Mouse (Mus musculus): ENCODE measurements around the gene Fut11.

Fut11 gene

DNA sequence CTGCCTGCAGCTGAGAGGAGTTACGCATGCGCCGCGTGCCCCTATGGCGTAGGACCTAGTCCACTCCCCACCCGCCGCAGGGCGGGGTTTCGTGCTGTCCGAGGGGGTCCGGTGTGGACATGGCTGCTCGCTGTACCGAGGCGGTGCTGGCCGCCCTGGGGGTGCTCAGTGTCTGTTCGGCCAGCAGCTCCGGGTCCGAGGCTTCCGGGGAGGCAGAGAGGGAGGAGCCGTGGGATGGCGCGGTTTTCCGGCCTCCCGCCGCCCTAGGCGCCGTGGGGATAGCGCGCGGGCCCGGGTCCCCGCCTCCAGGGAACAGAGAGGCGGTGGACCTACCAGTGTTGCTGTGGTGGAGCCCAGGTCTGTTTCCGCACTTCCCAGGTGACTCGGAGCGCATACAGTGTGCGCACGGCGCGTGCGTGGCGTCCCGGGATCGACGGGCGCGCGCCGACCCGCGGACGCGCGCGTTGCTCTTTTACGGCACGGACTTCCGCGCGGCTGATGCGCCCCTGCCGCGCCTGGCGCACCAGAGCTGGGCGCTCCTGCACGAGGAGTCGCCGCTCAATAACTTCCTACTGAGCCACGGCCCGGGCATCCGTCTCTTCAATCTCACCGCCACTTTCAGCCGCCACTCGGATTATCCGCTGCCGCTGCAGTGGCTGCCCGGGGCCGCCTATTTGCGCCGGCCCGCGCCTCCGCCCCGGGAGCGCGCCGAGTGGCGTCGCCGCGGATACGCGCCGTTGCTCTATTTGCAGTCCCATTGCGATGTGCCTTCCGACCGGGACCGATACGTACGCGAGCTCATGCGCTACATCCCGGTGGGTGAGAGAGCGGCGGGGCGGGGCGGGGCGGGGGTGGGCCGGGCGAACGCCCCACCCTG lies at the start of gene Fut11:
TSS of gene Fut11 (plus strand) at position 85 of the 877 bp plus-strand sequence.
- peak; percentile 94 for DNase-seq

DNA sequence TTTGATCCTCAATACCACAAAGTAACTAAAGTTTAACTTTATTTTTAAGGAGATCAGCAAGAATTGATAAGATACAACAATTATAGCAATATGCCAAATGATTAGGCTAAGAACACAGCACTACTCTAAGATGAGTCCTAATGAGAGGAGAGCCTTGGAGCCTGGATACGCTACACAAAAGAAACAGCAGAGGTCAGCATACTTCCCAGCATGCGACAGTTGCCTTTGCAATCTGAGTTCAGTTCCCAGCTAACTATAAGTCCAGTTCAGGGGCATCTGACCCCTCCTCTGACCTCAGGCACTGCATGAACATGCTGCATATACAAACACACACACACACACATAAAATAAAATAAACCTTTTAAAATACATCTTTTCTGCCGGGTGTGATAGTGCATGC lies 49.2 kb upstream of the Fut11 start:
- no peak for DNase-seq

DNA sequence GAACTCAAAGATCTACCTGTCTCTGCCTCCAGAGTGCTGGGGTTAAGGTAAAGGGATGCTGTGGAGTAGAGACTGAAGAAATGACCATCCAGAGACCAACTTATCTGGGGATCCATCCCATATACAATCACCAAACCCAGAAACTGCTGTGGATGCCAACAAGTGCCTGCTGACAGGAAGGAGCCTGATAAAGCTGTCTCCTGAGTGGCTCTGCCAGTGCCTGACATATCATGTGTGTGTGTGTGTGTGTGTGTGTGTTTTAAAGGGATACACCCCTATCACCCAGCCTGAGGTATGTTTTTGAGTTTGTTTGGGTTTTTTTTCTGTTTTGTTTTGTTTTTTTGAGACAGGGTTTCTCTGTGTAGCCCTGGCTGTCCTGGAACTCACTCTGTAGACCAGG lies 48.4 kb upstream of the Fut11 start:
- DNase-seq = no peak

DNA sequence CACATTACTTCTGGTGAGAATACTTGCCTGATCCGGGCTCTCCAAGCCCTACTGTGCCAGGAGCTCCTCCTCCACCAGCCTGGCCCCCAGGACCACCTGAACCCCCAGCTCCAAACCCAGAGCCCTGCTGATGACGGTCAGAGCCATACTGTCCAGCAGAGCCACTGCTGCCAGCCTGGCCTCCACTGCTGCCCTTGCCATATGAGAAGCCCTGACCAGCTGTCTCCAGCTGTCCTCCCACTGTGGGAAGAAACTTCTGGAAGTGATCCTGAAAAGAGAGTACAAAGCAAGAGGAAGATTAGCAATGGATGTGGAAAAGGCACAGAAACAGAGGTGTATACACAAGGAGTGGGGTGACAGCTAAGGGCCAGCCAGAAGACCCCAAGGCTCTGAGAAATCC lies 43.8 kb upstream of the Fut11 start:
- peak; percentile 53 for DNase-seq

DNA sequence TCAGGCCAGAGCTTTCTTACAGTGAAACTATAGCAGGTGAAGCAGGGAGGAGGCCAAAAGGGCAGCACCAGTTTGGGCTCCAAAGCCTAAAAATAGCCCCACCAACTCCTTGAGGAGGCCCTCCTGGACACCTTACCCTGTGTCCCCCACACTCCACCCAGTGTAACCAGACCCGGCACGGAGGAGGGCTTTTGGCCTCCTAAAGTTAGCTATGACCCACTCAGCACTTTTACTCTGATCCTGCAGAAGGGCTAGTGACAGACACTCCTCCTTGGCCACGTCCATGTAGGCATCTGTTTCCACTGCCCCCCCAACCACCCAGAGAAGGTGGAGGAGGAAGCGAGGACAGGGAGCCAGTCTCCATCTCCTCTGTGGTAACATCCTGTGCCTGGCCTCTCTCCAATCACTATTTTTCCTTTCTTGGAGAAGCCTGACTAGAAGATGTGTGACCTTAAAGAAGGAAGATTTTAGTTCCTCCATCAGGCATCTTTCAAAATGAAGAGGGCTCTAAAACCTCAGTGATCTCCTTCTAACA lies 43.0 kb upstream of the Fut11 start:
- DNase-seq = no peak

DNA sequence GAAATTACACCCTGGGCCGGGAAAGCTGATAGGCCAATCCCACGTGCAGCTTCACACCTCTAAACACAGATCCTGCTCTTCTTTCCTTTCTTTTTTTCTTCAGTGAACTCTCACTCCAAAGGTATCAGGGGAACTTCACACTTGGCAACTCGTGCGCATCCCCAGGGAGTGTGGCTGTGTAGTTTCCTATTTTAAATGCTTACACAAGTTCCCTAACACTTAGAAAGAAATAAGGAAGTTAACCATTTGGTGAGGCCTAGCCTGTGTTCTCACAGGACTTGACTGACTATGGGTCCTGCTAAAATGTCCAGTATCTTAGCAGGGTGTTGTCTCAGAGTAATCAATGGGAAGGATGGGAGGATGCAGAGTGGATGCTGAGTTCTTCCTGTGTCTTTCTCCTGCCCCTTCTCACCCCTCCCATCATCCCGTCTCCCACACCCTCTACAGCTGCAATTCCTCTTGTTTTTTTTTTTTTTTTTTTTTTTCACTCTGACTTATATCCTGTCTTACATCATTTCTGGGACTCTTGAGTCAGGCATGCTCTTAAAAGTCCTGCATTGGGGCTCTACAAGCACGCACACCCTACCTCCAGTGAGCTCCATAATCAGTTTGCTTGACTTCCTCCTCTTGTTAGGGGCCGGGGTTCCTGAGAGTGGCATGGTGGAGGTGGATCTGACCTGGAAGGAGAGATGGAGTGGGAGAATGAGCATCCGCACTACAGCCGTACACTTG lies 39.9 kb upstream of the Fut11 start:
- DNase-seq = no peak

DNA sequence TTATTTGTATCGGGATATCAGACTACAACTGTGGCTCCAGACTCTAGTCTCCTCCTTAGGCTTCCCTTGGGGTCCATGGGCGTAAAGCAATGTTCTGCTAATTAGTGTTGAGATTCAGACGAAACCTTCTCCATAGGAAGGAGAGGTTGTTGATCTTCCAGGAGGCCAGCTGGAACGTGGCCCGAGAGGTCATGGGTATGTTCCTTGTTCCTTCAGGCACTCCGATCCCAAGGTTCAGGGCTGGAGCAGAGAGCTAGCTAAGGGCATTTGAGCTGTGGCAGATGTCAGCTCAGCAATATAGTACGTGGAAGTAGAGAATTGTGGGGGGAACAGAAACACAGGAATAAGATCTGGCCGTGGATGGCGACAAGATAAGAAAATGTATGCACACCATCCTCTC lies 39.0 kb upstream of the Fut11 start:
- DNase-seq = no peak

DNA sequence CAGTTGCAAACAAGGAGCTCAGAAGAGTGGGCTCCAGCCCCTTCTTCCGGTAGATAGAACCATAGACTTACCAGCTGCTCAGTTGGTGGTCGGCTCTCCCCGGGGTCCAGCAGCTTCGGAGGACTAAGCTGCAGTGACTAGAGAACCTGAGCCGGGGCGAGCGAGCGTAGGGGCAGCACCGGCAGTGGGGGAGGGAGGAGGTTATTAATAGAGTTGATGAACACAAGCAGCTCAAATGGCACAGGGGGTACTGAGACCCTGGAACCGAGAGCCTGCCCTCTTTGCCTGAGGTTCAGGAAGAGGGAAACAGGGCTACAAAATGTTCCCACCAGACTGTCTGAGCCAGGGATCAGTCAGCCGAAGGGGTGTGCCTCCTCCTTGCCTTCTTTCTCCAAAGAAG lies 38.4 kb upstream of the Fut11 start, which contains the start of gene Myoz1:
TSS of gene Myoz1 (minus strand) at position 180 of the 400 bp plus-strand sequence.
- no peak for DNase-seq

DNA sequence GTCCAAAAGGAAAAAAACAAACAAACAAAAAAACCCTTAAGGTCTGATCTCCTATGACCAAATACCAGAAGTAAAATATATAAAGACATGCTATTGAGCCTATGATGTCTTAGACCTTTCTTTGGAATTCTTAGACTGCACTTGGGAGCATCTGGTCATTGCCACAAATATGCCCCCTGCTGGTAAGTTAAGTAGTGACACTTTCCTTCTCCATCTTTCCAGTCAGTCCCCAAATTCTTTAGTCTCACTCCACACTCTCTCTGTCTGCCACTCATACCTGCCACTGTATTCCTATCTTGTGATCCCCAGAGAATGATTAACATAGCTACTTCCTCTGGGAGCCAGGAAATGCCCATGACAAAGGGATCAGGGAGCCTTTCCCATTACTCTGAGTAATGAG lies 36.4 kb upstream of the Fut11 start:
- peak; percentile 63 for DNase-seq

DNA sequence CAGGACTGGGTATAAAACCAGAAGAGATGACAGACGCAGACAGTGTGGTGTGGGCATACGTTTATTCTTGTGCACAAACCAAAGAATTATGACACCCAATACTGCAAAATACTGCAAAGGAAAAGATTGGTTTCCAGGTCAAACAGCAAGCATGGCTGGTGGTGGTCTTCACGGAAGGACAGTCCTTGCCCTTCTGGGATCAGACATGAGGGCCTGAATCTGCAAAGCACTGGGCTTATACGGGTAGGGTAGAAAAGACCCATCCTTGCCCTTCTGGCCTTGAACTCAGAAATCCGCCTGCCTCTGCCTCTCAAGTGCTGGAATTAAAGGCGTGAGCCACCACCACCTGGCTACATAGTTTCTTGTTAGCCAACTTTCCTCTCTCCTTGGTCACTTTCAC lies 35.9 kb upstream of the Fut11 start:
- no peak for DNase-seq

DNA sequence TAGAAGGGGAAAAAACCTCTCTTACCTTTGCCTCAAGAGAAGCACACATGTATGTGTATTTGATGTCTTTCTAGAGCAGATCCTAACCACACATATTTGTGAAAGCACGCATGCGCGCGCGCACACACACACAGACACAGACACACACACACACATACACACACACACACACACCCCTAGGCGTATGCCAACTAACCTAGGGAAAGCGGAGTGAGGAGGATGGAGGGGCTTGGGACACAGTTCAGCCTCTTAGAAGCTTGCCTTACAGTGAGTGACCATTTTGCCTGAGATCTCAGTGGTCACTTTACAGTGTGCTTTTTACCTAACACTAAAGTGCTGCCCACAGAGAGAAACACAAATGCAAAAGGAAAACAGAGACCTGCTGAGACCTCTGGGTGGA lies 35.1 kb upstream of the Fut11 start:
- DNase-seq = no peak

DNA sequence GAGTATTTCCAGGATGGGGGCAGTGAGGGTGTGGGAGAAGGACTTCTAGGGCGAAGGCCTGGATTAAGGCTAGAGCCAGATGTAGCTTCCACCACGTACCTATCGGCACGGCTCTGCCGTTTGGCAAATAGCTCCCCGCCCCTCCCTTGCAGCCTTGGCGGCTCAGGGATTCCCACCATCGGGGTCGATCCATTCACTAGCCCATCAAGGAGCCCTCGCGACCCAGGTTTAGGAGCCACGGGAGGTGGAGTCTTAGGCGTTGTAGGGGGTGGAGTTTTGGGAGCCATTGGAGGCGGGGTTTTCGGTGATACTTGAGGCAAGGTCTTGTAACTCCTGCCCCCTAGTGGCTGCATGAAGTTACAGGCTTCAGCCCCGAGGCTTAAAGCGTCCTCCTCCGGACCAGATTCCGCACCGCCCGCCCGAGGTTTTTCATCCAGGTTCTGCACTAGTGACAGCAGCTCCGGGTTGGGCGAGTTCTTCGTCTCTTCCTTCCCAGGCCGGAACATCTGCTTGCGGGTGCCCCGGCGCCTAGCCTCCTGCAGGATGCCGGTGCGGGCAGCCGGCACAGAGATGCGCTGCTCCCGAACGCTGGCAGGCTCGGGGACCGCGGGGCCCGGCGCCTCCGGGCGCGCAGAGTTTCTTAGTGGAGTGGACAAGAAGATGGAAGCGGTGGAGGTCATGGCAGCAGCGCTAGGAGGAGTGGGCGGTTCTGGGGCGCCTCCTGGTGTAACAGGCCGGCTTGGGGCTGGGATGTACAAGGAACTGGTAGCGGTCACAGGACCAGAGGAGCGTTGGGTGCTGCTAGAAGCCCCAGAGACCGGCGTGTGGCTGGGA lies 33.7 kb upstream of the Fut11 start:
- peak; percentile 96 for DNase-seq

DNA sequence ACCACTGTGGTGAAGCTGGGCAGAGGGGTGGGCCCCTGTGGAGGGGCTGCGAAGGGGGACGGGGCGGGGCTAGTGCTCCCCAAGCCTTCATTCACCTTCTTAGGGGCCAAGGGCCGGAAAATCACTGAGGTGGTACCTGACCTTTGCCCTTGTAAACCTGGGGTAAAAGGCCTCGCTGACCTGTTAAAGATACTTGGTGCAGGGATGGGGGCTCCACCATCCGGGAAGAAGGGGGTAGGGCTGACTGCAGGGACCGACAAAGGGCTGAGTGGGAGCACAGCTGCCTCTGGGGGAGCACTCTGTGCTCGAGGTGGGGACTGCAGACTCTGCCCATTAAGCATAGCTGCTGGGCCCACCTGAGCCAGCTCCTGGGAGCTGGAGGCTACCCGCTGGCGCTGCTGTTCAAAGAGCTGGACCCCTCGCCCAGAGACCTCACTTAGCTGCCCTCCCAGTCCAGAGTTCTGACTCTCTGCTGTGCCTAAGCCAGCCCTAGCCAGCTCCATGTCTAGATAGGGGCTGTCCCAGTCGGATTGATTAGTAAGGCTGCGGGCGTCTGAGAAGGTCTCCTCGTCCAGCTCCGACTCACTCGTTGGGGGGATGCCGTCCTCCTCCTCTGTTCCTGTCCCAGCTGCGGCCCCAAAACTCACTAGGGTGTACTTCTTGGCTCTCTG lies 33.0 kb upstream of the Fut11 start:
- peak; percentile 34 for DNase-seq

DNA sequence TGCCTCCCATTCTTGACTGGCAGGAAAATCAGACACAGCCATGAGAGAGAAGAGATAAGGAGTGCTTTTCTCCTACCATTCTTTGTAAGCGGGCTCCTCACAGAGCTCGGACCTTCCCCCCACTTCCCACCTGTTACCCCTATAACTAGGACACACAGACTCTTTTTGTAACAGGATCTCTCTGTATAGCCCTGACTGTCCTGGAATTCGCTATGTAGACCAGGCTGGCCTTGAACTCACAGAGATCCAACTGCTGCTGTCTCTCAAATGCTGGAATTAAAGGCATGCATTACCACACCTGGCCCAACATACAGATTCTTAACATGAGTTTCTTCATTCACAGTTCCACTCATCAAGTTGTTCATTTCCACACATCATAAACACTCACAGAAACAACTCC lies 32.0 kb upstream of the Fut11 start:
- no peak for DNase-seq

DNA sequence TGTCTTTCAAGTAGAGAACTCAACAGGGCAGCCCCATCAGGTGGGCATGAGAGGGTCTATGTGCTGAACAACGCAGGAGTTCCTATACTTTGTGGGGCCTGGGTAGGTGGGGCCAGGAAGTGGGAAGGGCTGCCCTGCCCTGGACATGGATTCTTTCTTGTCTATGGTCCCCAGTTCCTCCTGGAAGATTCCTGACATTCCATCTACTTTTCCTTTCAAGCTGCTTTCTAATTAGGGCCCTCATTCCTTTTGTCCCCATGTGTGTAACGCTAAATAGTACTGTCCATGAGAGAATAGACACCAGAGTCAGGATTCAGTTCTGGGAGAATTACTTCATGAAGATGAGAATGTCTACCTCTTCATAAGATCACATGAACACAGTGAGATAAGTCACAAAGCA lies 31.2 kb upstream of the Fut11 start:
- no peak for DNase-seq

DNA sequence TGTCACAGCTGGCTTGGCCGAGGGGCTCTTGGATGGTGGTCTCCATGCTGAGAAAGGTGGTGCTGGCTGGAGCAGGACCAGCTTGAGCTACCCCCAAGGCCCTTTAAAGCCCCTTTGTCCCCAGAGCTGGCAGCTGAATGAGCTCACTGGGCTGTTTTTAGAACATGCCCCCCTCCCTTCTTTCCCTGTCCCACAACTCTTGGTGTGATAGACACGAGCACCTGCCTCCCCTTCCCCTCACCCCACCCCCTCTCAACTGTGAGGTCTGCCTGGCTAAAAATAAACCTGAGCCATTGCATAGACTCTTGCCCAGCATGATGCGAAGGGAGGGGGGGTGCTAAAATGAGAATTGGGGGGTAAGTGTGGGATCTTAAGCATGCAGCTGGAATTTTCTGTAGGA lies 30.3 kb upstream of the Fut11 start:
- DNase-seq = no peak

DNA sequence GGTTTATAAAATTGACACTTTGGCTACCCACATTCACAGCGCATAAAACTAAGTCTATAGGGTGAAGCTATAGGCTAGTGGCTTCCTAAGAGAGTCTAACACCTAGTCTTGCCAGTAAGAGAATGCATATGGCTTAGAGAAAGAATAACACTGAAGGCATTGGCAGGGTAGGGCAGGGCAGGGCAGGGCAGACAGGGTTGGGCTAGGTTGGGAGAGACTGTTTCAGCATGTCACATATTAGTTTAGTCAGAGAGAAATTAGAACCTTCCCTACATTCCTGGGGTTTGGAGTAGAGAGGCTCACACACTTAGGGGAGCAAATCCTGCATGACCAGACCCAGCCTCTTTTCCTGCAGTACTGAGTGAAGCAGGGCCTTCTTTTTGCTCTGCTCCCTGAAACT lies 27.3 kb upstream of the Fut11 start:
- DNase-seq = no peak

DNA sequence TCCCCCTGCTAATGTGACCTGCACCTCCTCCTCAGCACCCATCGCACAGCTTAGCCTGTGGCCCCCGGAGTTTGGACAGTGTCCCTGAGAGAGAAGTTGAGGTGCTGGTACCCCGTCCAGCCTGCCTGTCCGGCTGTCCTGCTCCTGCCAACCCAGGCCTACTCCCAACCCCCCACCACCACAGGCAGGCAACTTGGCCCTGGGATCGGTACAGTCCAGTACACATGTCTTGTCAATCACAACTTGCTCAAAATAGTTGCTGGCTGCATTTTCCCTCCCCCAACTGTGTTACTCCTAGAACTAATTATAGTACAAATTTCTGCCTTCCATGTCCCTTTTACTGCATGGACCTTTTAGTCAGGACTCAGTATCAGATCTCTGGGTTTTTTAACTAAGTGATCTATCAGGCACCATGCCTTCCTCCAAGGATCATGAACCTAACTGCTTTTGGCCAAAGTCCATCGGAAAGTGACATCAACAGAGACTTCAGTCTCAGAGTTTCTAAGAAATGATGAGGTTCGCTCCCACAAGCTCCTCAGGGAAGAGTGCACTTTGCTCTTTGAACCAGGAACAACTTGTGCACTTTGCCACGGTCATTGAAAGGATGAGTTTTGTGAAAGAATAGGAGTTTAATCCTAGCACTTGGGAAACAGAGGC lies 26.5 kb upstream of the Fut11 start, which contains the start of gene Synpo2l:
TSS of gene Synpo2l (minus strand) at position 201 of the 657 bp plus-strand sequence.
- no peak for DNase-seq

DNA sequence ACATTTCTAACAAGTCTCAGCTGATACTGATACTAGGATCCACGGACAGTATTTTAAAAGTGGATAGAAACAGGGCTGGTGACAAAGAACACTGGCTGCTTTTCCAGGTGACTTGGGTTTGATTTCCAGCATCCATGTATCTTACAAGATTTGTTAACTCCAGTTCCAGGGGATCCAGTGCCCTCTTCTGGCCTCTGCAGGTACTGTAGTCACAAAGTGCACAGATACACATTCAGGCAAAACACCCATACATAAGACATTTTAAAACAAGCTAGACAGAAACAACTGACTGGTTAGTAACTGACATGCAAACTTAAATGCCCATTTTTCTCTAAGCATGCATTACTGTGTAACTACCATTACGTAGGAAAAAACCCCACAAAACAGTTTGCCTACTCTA lies 21.8 kb upstream of the Fut11 start:
- DNase-seq = peak; percentile 58

DNA sequence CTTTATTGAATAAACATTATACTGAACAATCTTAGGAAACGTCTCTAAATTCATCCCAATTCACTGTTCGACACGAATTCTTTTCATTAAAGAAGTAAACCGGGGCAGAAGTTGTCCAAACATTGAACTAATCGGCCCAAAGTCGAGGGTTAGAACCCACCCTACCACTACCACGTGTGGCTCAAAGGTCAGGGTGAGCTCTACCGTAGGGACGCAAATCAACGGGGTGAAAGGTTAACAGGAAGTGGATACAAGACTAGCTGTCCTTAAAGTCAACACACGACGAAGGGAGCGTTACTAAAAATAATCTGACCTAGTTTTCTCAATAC lies 21.1 kb upstream of the Fut11 start:
- peak; percentile 66 for DNase-seq

DNA sequence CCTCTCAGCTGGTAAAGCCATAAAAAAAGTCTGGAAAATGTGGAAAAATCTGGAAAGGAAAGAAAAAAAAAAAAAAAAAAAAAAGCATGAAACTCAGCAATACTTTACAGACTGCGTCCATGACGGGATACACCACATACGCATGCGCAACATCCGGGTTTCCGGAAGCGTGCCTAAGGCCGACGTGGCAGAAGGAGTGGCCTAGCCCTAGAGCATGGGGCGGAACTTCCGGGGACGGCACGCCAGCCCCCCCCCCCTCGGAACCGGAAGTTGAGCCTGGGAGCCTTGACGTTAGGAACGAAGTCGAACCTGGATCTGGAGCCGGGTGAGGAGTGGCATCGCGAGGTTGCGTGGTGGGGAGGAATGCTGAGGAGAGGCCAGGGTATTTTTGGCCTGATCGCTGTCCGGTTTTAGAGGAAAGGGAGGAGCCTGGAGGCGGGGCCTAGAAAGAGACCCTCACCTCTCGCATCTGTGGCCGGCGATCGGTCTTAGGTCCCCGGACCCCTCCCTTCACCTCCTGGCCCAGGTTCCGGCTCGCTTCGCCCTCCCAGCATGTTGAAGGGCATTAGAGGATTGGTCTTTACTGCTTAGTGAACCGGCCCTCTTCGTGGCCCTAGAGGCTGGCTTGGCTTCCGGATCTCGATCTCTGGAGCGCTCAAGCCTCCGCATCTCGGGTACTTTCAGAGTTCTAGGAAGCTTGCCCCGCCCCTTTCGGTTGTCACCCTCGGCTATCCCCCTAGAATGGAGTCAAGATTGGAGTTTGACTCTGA lies 20.5 kb upstream of the Fut11 start, which contains the start of gene Sec24c:
TSS of gene Sec24c (plus strand) at position 245 of the 770 bp plus-strand sequence.
- DNase-seq = peak; percentile 99
